Mouse (Mus musculus) gastrocnemius, postnatal 14 days (tissue): Measurements from ENCODE around the gene Ufl1. TPM values are rescaled to one million over a fixed set of nuclear protein-coding genes. Genes with fewer than 3 reads are reported as not detected.

ENCODE experiments used
- total RNA-seq, 2 experiments: library from RNA; stranded (reverse); gene quantifications; 2 replicates each; pipeline ENCODE4 v1.2.3; 2021

The Ufl1 gene
- total RNA-seq, 2 experiments from 2014 or later = 31.0 to 31.3 TPM

Other genes with a start within 250 kb of the Ufl1 start
- gene Fhl5, start 38.9 kb downstream of the Ufl1 start, total RNA-seq = 1 to 10 TPM; 4.6 to 7.5 TPM